In the genomic region with DNA sequence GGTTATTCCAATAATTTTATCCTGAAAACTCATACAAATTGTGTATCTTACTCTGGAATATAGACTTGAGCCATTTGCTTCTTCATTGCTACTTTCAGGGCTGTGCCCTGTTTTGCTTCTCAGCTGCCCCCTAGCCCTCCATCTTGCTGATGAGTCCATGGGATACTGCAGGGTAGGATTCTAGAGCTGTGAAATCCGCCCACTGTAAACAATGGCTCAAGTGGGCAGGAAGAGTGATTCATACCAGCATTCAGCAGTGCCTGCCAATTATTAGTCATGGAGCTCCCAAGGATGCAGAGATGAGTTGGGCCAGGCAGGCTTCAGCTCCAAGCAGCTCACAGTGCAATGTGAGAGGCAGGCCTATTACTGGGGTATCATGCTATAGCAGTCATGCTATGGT, we compare ENCODE assay signal across 8 mouse cellular contexts.
A peak's percentile ranks its signal among the peaks of the same experiment; 100 is the strongest.
DNase-seq lines count a peak whose midpoint lies in the region; ATAC-seq and TF ChIP-seq lines count a peak whose summit lies in the region.
"Had no signal": no experiment of that assay in that cellular context is flagged by ENCODE, and none has a peak within 500 bp of the region (broad histone marks: within the 10 kb centered on the region; RNA-seq: fewer than 3 reads in every experiment).

No protein-coding gene starts in this region.

- no peak for TF ChIP-seq POLR2A in heart, adult 2 months (IDR thresholded peaks at IDR 0.05; ENCODE audit: insufficient read depth, low read depth, low read length)

- no peak overlapping the region for H3K9ac ChIP-seq in heart, postnatal 0 days (replicated peaks; ENCODE audit: low read depth, low read length)
- H3K9ac ChIP-seq in heart, adult 2 months (ENCODE audit: low read depth, low read length), result no peak overlapping the region
- H3K9ac ChIP-seq in neural tube, embryonic 15.5 days (replicated peaks), result no peak overlapping the region
- H3K9ac ChIP-seq: embryonic facial prominence, embryonic 13.5 days had no signal

- no peak overlapping the region for H3K4me3 ChIP-seq in heart, postnatal 0 days (ENCODE audit: low read depth, low read length)
- no peak overlapping the region for H3K4me3 ChIP-seq in heart, adult 2 months
- no peak overlapping the region for H3K4me3 ChIP-seq in neural tube, embryonic 15.5 days (replicated peaks)
- H3K4me3 ChIP-seq: embryonic facial prominence, embryonic 13.5 days had no signal

- H3K27me3 ChIP-seq in heart, postnatal 0 days (ENCODE audit: control insufficient read depth, insufficient read depth, low read length), result no peaks in the 10 kb centered on the region
- no peaks in the 10 kb centered on the region for H3K27me3 ChIP-seq in heart, adult 2 months (ENCODE audit: control insufficient read depth, insufficient read depth, low read length)
- no peaks in the 10 kb centered on the region for H3K27me3 ChIP-seq in neural tube, embryonic 15.5 days (replicated peaks)
- H3K27me3 ChIP-seq: embryonic facial prominence, embryonic 13.5 days had no signal

- no peak overlapping the region for H3K4me2 ChIP-seq in heart, postnatal 0 days (ENCODE audit: low read depth, low read length)
- no peak overlapping the region for H3K4me2 ChIP-seq in neural tube, embryonic 15.5 days
- H3K4me2 ChIP-seq: embryonic facial prominence, embryonic 13.5 days had no signal

- no peaks in the 10 kb centered on the region for H3K36me3 ChIP-seq in heart, postnatal 0 days (replicated peaks; ENCODE audit: control insufficient read depth, insufficient read depth, low read length)
- no peaks in the 10 kb centered on the region for H3K36me3 ChIP-seq in heart, adult 2 months (ENCODE audit: control insufficient read depth, insufficient read depth, low read length)
- H3K36me3 ChIP-seq in neural tube, embryonic 15.5 days, result no peaks in the 10 kb centered on the region
- H3K36me3 ChIP-seq: embryonic facial prominence, embryonic 13.5 days had no signal

- intact Hi-C loops in heart, adult 2 months (cut with DNase I), result no loop called here

- WGBS in heart, postnatal 0 days, result 39% methylated on average over 1 of the region's 1 CpGs
- 22% methylated on average over 1 of the region's 1 CpGs for WGBS in heart, adult 2 months
- 59% methylated on average over 1 of the region's 1 CpGs for WGBS in neural tube, embryonic 15.5 days

- DNase-seq in heart, postnatal 0 days (ENCODE audit: low spot score), result no peak
- DNase-seq in heart, adult 2 months, result no peak
- no peak for DNase-seq in neural tube, embryonic 10.5 days (ENCODE audit: extremely low spot score, low spot score)
- DNase-seq in adrenal gland, postnatal 25 days, result peak; percentile 42
- DNase-seq in right cerebral cortex, postnatal 36 days (ENCODE audit: low spot score in 2 of 2), result peak; percentile 22 to 33
- DNase-seq in embryo, embryonic 9.5 days (ENCODE audit: extremely low spot score), result no peak

- no peaks in the 10 kb centered on the region for H3K79me2 ChIP-seq in heart, adult 2 months (replicated peaks; ENCODE audit: control insufficient read depth, insufficient read depth, low read length)

- H3K9me3 ChIP-seq in heart, postnatal 0 days (replicated peaks; ENCODE audit: control insufficient read depth, low read length), result no peaks in the 10 kb centered on the region
- no peaks in the 10 kb centered on the region for H3K9me3 ChIP-seq in neural tube, embryonic 15.5 days (replicated peaks)
- H3K9me3 ChIP-seq: embryonic facial prominence, embryonic 13.5 days had no signal

- TF ChIP-seq EP300 in heart, postnatal 0 days (IDR thresholded peaks at IDR 0.05; ENCODE audit: low read depth), result no peak
- TF ChIP-seq EP300 in heart, adult 2 months (IDR thresholded peaks at IDR 0.05; ENCODE audit: insufficient read depth, low read depth, low read length), result no peak

- no peak overlapping the region for H3K27ac ChIP-seq in heart, postnatal 0 days (ENCODE audit: low read depth)
- H3K27ac ChIP-seq in heart, adult 2 months, result no peak overlapping the region
- no peak overlapping the region for H3K27ac ChIP-seq in neural tube, embryonic 15.5 days (replicated peaks)
- H3K27ac ChIP-seq: embryonic facial prominence, embryonic 13.5 days had no signal

- H3K4me1 ChIP-seq in heart, postnatal 0 days (ENCODE audit: control insufficient read depth, insufficient read depth), result peaks cover 7% of the 10 kb centered on the region; the same call in 1 of the 2 replicates
- peaks cover 3% of the 10 kb centered on the region; the same call in 1 of the 2 replicates for H3K4me1 ChIP-seq in heart, adult 2 months (ENCODE audit: control insufficient read depth, insufficient read depth, low read length)
- peaks cover 3% of the 10 kb centered on the region; the same call in 1 of the 2 replicates for H3K4me1 ChIP-seq in neural tube, embryonic 15.5 days
- H3K4me1 ChIP-seq: embryonic facial prominence, embryonic 13.5 days had no signal

- no peak for TF ChIP-seq CTCF in heart, postnatal 0 days (IDR thresholded peaks at IDR 0.05; ENCODE audit: low read depth)
- TF ChIP-seq CTCF in heart, adult 2 months (IDR thresholded peaks at IDR 0.05), result no peak

- 0 out of 2 replicates have a peak, but pooled peaks have one; percentile 37 for ATAC-seq in heart, postnatal 0 days (ENCODE audit: insufficient read depth, low read depth)
- ATAC-seq in neural tube, embryonic 15.5 days (ENCODE audit: low FRiP score), result peak; percentile 20; the same call in 1 of the 2 replicates

Comparison
In these comparisons a context has a peak if more than half of its experiments do, and no peak if none do; other contexts are left out.
1. DNase-seq: peak in adrenal gland, postnatal 25 days (single experiment) and right cerebral cortex, postnatal 36 days (2 of 2); none in heart, postnatal 0 days (single experiment), heart, adult 2 months (0 of 2), neural tube, embryonic 10.5 days (single experiment) and embryo, embryonic 9.5 days (single experiment).